8 mouse cellular contexts compared by ENCODE assay signal in the genomic region with DNA sequence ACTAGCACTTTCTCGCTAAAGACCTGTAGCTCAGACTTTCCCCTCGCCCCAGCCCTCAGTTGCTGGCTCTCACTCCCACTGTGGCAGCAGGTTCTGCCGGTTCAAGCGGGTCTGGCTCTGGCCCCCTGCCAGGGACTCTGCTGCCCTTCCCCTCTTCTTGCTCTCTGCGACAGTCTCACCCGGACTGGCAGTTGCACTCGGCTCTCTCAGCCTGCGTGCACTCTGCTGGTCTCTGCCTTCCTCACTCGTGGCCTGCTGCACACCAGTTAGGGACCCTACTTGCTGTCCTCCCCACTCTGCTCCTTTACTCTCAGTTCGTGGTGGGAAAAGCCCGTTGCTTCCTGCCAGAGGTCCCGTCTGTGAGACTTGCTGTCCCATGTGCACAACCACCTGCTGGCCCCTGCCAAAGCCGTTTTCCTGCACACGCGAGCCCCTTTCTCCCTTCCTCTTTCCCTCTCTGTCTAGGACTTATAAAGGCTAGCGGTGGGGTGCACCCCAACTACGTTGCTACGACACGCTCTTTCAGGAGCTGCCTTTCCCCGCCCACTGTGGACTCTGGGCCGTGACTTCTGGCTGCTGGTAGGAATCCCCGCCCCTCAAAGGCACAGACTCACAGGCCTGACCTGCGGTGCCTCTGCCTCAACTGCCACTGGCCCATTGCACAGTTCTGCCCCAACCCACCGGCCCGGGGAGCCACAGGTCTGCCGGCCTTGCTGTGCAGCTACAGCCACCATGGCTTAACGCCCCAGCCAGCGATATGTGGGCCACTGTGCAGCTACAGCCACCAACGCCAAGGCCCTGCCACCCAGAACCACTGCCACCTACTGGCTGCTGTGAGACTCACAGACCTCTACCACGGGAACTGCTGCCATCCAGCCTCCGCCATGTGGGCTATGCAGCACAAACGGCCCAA. TPM values are rescaled to one million over a fixed set of nuclear protein-coding genes. Genes with fewer than 3 reads are reported as not detected.
DNase-seq lines count a peak whose midpoint lies in the region; ATAC-seq and TF ChIP-seq lines count a peak whose summit lies in the region.

No protein-coding gene starts in this region.

- H3K27me3 ChIP-seq in forebrain, embryonic 12.5 days = no peaks in the 10 kb centered on the region
- no peaks in the 10 kb centered on the region for H3K27me3 ChIP-seq in heart, embryonic 16.5 days (ENCODE audit: control insufficient read depth, insufficient read depth, low read length)
- H3K27me3 ChIP-seq in liver, embryonic 14.5 days (ENCODE audit: control insufficient read depth, insufficient read depth, low read length) = no peaks in the 10 kb centered on the region
- H3K27me3 ChIP-seq in stomach, embryonic 15.5 days (replicated peaks) = no peaks in the 10 kb centered on the region

- H3K4me1 ChIP-seq in forebrain, embryonic 12.5 days = peaks cover 12% of the 10 kb centered on the region
- H3K4me1 ChIP-seq in heart, embryonic 16.5 days (ENCODE audit: control insufficient read depth, insufficient read depth, low read length) = peaks cover 9% of the 10 kb centered on the region
- H3K4me1 ChIP-seq in liver, embryonic 14.5 days (replicated peaks; ENCODE audit: control insufficient read depth in 2 of 2, insufficient read depth in 2 of 2, low read length in 1 of 2) = peaks cover 6 to 7% of the 10 kb centered on the region in 2 experiments
- peaks cover 6% of the 10 kb centered on the region; the same call in 1 of the 2 replicates for H3K4me1 ChIP-seq in stomach, embryonic 15.5 days

- H3K9me3 ChIP-seq in forebrain, embryonic 12.5 days = no peaks in the 10 kb centered on the region
- no peaks in the 10 kb centered on the region for H3K9me3 ChIP-seq in heart, embryonic 16.5 days (replicated peaks; ENCODE audit: control insufficient read depth, low read length)
- H3K9me3 ChIP-seq in liver, embryonic 14.5 days (ENCODE audit: control insufficient read depth, low read length) = no peaks in the 10 kb centered on the region
- H3K9me3 ChIP-seq in stomach, embryonic 15.5 days = no peaks in the 10 kb centered on the region

- H3K9ac ChIP-seq in forebrain, embryonic 12.5 days = peak overlapping the region; percentile 61
- H3K9ac ChIP-seq in heart, embryonic 16.5 days (ENCODE audit: low read length) = peak overlapping the region; percentile 67
- H3K9ac ChIP-seq in liver, embryonic 14.5 days (replicated peaks) = peak overlapping the region; percentile 45
- H3K9ac ChIP-seq in stomach, embryonic 15.5 days = peak overlapping the region; percentile 24; the same call in 1 of the 2 replicates

- DNase-seq in CD8-positive naive resting alpha-beta T cell, adult 2 months (ENCODE audit: low read depth in 2 of 2, low spot score in 2 of 2) = peak; percentile 83 to 92
- peak; percentile 84 for DNase-seq in c-Kit-positive CD71-positive TER-119-positive erythroid progenitor cells, embryonic 14.5 days (ENCODE audit: low spot score)
- peak; percentile 93 to 94 for DNase-seq in kidney, postnatal 36 days
- peak; percentile 67 to 74 (median 69) for DNase-seq in liver, embryonic 14.5 days (ENCODE audit: low read depth in 3 of 3, low spot score in 3 of 3)
- DNase-seq in neural tube, embryonic 10.5 days (ENCODE audit: extremely low spot score, low spot score) = peak; percentile 89

- peak overlapping the region; percentile 49 for H3K4me3 ChIP-seq in forebrain, embryonic 12.5 days (replicated peaks)
- H3K4me3 ChIP-seq in heart, embryonic 16.5 days (ENCODE audit: low read length) = peak overlapping the region; percentile 63
- H3K4me3 ChIP-seq in liver, embryonic 14.5 days (ENCODE audit: insufficient read depth in 1 of 2, low read depth in 2 of 2, low read length in 2 of 2) = peak overlapping the region; percentile 16 to 49
- peak overlapping the region; percentile 52 for H3K4me3 ChIP-seq in stomach, embryonic 15.5 days (replicated peaks)

- TF ChIP-seq CTCF in liver, embryonic 14.5 days (IDR thresholded peaks at IDR 0.05; ENCODE audit: low read depth) = peak; percentile 99

- no peak for TF ChIP-seq EP300 in liver, embryonic 14.5 days (IDR thresholded peaks at IDR 0.05; ENCODE audit: low read depth)

- peak; percentile 94 for ATAC-seq in forebrain, embryonic 12.5 days (ENCODE audit: low FRiP score)
- peak; percentile 93 for ATAC-seq in heart, embryonic 16.5 days (replicated peaks; ENCODE audit: extremely low read depth, insufficient read depth, low FRiP score)
- ATAC-seq in liver, embryonic 14.5 days (ENCODE audit: insufficient read depth) = peak; percentile 92
- peak; percentile 89 for ATAC-seq in stomach, embryonic 15.5 days (ENCODE audit: insufficient read depth, low FRiP score, low read depth)

- 0 out of 2 replicates have a peak overlapping the region, but pooled peaks have one; percentile 25 for H3K27ac ChIP-seq in forebrain, embryonic 12.5 days
- H3K27ac ChIP-seq in heart, embryonic 16.5 days (ENCODE audit: low read length) = peak overlapping the region; percentile 68
- H3K27ac ChIP-seq in liver, embryonic 14.5 days = no peak overlapping the region
- peak overlapping the region; percentile 93 for H3K27ac ChIP-seq in stomach, embryonic 15.5 days

- peak overlapping the region; percentile 83 for H3K4me2 ChIP-seq in forebrain, embryonic 12.5 days
- peak overlapping the region; percentile 76 for H3K4me2 ChIP-seq in heart, embryonic 16.5 days (ENCODE audit: low read depth, low read length)
- peak overlapping the region; percentile 71 for H3K4me2 ChIP-seq in liver, embryonic 14.5 days (ENCODE audit: low read depth)
- peak overlapping the region; percentile 88 for H3K4me2 ChIP-seq in stomach, embryonic 15.5 days

- peaks cover 17% of the 10 kb centered on the region for H3K36me3 ChIP-seq in forebrain, embryonic 12.5 days (replicated peaks)
- peaks cover 4% of the 10 kb centered on the region; the same call in 1 of the 2 replicates for H3K36me3 ChIP-seq in heart, embryonic 16.5 days (ENCODE audit: control insufficient read depth, insufficient read depth)
- H3K36me3 ChIP-seq in liver, embryonic 14.5 days (replicated peaks; ENCODE audit: control insufficient read depth, insufficient read depth, low read depth) = peaks cover 16% of the 10 kb centered on the region
- H3K36me3 ChIP-seq in stomach, embryonic 15.5 days = peaks cover 4% of the 10 kb centered on the region

- under 1% methylated on average over 32 of the region's 32 CpGs for WGBS in forebrain, embryonic 12.5 days
- under 1% methylated on average over 32 of the region's 32 CpGs for WGBS in heart, embryonic 16.5 days
- WGBS in liver, embryonic 14.5 days (ENCODE audit: insufficient replicate concordance) = 1% methylated on average over 32 of the region's 32 CpGs
- WGBS in stomach, embryonic 15.5 days = 1% methylated on average over 32 of the region's 32 CpGs

RNA-seq across cellular contexts. Expression of gene Zfp810, which starts 20.3 kb away (rescaled TPM):
- polyA plus RNA-seq in forebrain, embryonic 12.5 days (2016; fragmentation: Nextera tagmentation; extraction: Ambion mirVana) = 35.7 and 36.8 TPM in 2 replicates
- polyA plus RNA-seq in heart, embryonic 16.5 days (2015; fragmentation: Nextera tagmentation; extraction: Ambion mirVana) = 13.3 and 14.7 TPM in 2 replicates
- 1.5 and 2.2 TPM in 2 replicates for polyA plus RNA-seq in liver, embryonic 14.5 days (2012; rRNA removed)
- 1.9 and 2.0 TPM in 2 replicates for polyA plus RNA-seq in liver, embryonic 14.5 days (2014; fragmentation: Nextera tagmentation; extraction: Ambion mirVana)
- 15.7 and 20.1 TPM in 2 replicates for polyA plus RNA-seq in stomach, embryonic 15.5 days (2015; fragmentation: Nextera tagmentation; extraction: Ambion mirVana)
